Mouse (Mus musculus): ENCODE measurements at regions not wholly inside any gene's neighbourhood (a gene's known extent, or its start where the extent isn't known, plus 50 kb on each side); places are given as distances from the start of the nearest gene placed in this dataset.

- H3K4me2 ChIP-seq (ENCODE audit: low read depth, low read length) = peak overlapping the region; percentile 30
- ATAC-seq (ENCODE audit: insufficient read depth, low FRiP score) = peak; percentile 80
- peak overlapping the region; percentile 23 for H3K4me3 ChIP-seq (replicated peaks; ENCODE audit: low read length)
- no peaks in the 10 kb centered on the region for H3K36me3 ChIP-seq (ENCODE audit: control insufficient read depth, insufficient read depth, low read length)
- H3K4me1 ChIP-seq (ENCODE audit: control insufficient read depth, insufficient read depth, low read length) = 0 out of 2 replicates have a peak, but pooled peaks cover 6% of the 10 kb centered on the region
- H3K9ac ChIP-seq (ENCODE audit: low read length) = no peak overlapping the region
- H3K27me3 ChIP-seq (ENCODE audit: control insufficient read depth, insufficient read depth, low read length) = no peaks in the 10 kb centered on the region
- no peak overlapping the region for H3K27ac ChIP-seq (ENCODE audit: low read length)
- H3K9me3 ChIP-seq (replicated peaks; ENCODE audit: control insufficient read depth, low read length) = no peaks in the 10 kb centered on the region
- WGBS = 29% methylated on average over 18 of the region's 18 CpGs
Observed at GRCm38 (mm10) chr7:138538048-138538831, 140.7 kb upstream of the Tcerg1l start.

- no peak overlapping the region for H3K4me2 ChIP-seq (ENCODE audit: low read depth, low read length)
- 92% methylated on average over 2 of the region's 2 CpGs for WGBS
- no peaks in the 10 kb centered on the region for H3K36me3 ChIP-seq (ENCODE audit: control insufficient read depth, insufficient read depth, low read length)
- H3K9me3 ChIP-seq (replicated peaks; ENCODE audit: control insufficient read depth, low read length) = no peaks in the 10 kb centered on the region
- ATAC-seq (ENCODE audit: insufficient read depth, low FRiP score) = no peak
- H3K27ac ChIP-seq (ENCODE audit: low read length) = no peak overlapping the region
- H3K9ac ChIP-seq (ENCODE audit: low read length) = no peak overlapping the region
- H3K4me1 ChIP-seq (ENCODE audit: control insufficient read depth, insufficient read depth, low read length) = no peaks in the 10 kb centered on the region
- H3K4me3 ChIP-seq (replicated peaks; ENCODE audit: low read length) = no peak overlapping the region
- no peaks in the 10 kb centered on the region for H3K27me3 ChIP-seq (ENCODE audit: control insufficient read depth, insufficient read depth, low read length)
Observed at GRCm38 (mm10) chr7:138526143-138526542, 128.6 kb upstream of the Tcerg1l start.

- H3K36me3 ChIP-seq (ENCODE audit: control insufficient read depth, insufficient read depth, low read length) = no peaks in the 10 kb centered on the region
- no peak overlapping the region for H3K4me3 ChIP-seq (replicated peaks; ENCODE audit: low read length)
- no peak for ATAC-seq (ENCODE audit: insufficient read depth, low FRiP score)
Observed at GRCm38 (mm10) chr7:138524936-138525335, 127.4 kb upstream of the Tcerg1l start.

GRCm38 (mm10) chr7:138514171-138514570, 116.6 kb upstream of the Tcerg1l start:
- H3K4me2 ChIP-seq (ENCODE audit: low read depth, low read length) = no peak overlapping the region
- H3K4me1 ChIP-seq (ENCODE audit: control insufficient read depth, insufficient read depth, low read length) = no peaks in the 10 kb centered on the region

More at GRCm38 (mm10) chr7:138524936-138525335, 127.4 kb upstream of the Tcerg1l start:
- H3K9ac ChIP-seq (ENCODE audit: low read length) = no peak overlapping the region
- no peaks in the 10 kb centered on the region for H3K27me3 ChIP-seq (ENCODE audit: control insufficient read depth, insufficient read depth, low read length)
- H3K27ac ChIP-seq (ENCODE audit: low read length) = no peak overlapping the region
- WGBS = 82% methylated on average over 3 of the region's 3 CpGs
- no peaks in the 10 kb centered on the region for H3K9me3 ChIP-seq (replicated peaks; ENCODE audit: control insufficient read depth, low read length)
- H3K4me1 ChIP-seq (ENCODE audit: control insufficient read depth, insufficient read depth, low read length) = no peaks in the 10 kb centered on the region
- H3K4me2 ChIP-seq (ENCODE audit: low read depth, low read length) = no peak overlapping the region

GRCm38 (mm10) chr7:138505205-138505604, 107.7 kb upstream of the Tcerg1l start:
- Histone ChIP-seq H3K4me3 (replicated peaks; ENCODE audit: low read length) (no peak overlapping the region), H3K4me2 (ENCODE audit: low read depth, low read length) (no peak overlapping the region), H3K36me3 (ENCODE audit: control insufficient read depth, insufficient read depth, low read length) (no peaks in the 10 kb centered on the region), H3K4me1 (ENCODE audit: control insufficient read depth, insufficient read depth, low read length) (no peaks in the 10 kb centered on the region), H3K27ac (ENCODE audit: low read length) (no peak overlapping the region), H3K27me3 (ENCODE audit: control insufficient read depth, insufficient read depth, low read length) (no peaks in the 10 kb centered on the region), H3K9ac (ENCODE audit: low read length) (no peak overlapping the region), H3K9me3 (replicated peaks; ENCODE audit: control insufficient read depth, low read length) (no peaks in the 10 kb centered on the region)
- ATAC-seq (ENCODE audit: insufficient read depth, low FRiP score) = no peak
- whole genome bisulfite sequencing = 96% methylated on average over 2 of the region's 2 CpGs

More at GRCm38 (mm10) chr7:138514171-138514570, 116.6 kb upstream of the Tcerg1l start:
- Histone ChIP-seq H3K9ac (ENCODE audit: low read length) (no peak overlapping the region), H3K27ac (ENCODE audit: low read length) (no peak overlapping the region), H3K27me3 (ENCODE audit: control insufficient read depth, insufficient read depth, low read length) (no peaks in the 10 kb centered on the region), H3K36me3 (ENCODE audit: control insufficient read depth, insufficient read depth, low read length) (no peaks in the 10 kb centered on the region), H3K9me3 (replicated peaks; ENCODE audit: control insufficient read depth, low read length) (no peaks in the 10 kb centered on the region), H3K4me3 (replicated peaks; ENCODE audit: low read length) (no peak overlapping the region)
- ATAC-seq (ENCODE audit: insufficient read depth, low FRiP score) = no peak
- WGBS = 77% methylated on average over 2 of the region's 2 CpGs

GRCm38 (mm10) chr7:138503986-138504385, 106.5 kb upstream of the Tcerg1l start:
- Histone ChIP-seq H3K4me1 (ENCODE audit: control insufficient read depth, insufficient read depth, low read length) (no peaks in the 10 kb centered on the region), H3K9ac (ENCODE audit: low read length) (no peak overlapping the region), H3K27ac (ENCODE audit: low read length) (no peak overlapping the region), H3K4me3 (replicated peaks; ENCODE audit: low read length) (no peak overlapping the region), H3K27me3 (ENCODE audit: control insufficient read depth, insufficient read depth, low read length) (no peaks in the 10 kb centered on the region), H3K4me2 (ENCODE audit: low read depth, low read length) (no peak overlapping the region), H3K36me3 (ENCODE audit: control insufficient read depth, insufficient read depth, low read length) (no peaks in the 10 kb centered on the region), H3K9me3 (replicated peaks; ENCODE audit: control insufficient read depth, low read length) (no peaks in the 10 kb centered on the region)
- no peak for ATAC-seq (ENCODE audit: insufficient read depth, low FRiP score)
- 45% methylated on average over 3 of the region's 3 CpGs for WGBS

- peak; percentile 37; the same call in 1 of the 2 replicates for ATAC-seq (ENCODE audit: insufficient read depth, low FRiP score)
- H3K4me2 ChIP-seq (ENCODE audit: low read depth, low read length) = no peak overlapping the region
- H3K36me3 ChIP-seq (ENCODE audit: control insufficient read depth, insufficient read depth, low read length) = no peaks in the 10 kb centered on the region
- H3K27me3 ChIP-seq (ENCODE audit: control insufficient read depth, insufficient read depth, low read length) = no peaks in the 10 kb centered on the region
- H3K9me3 ChIP-seq (replicated peaks; ENCODE audit: control insufficient read depth, low read length) = no peaks in the 10 kb centered on the region
- H3K27ac ChIP-seq (ENCODE audit: low read length) = no peak overlapping the region
- H3K9ac ChIP-seq (ENCODE audit: low read length) = no peak overlapping the region
- WGBS = 55% methylated on average over 3 of the region's 3 CpGs
- H3K4me1 ChIP-seq (ENCODE audit: control insufficient read depth, insufficient read depth, low read length) = no peaks in the 10 kb centered on the region
- H3K4me3 ChIP-seq (replicated peaks; ENCODE audit: low read length) = no peak overlapping the region
Observed at GRCm38 (mm10) chr7:138503016-138503415, 105.5 kb upstream of the Tcerg1l start.

GRCm38 (mm10) chr7:138501347-138502014, 104.0 kb upstream of the Tcerg1l start:
- 72% methylated on average over 14 of the region's 14 CpGs for WGBS
- Histone ChIP-seq H3K36me3 (ENCODE audit: control insufficient read depth, insufficient read depth, low read length) (no peaks in the 10 kb centered on the region), H3K4me1 (ENCODE audit: control insufficient read depth, insufficient read depth, low read length) (no peaks in the 10 kb centered on the region)

GRCm38 (mm10) chr7:138497771-138498170, 100.2 kb upstream of the Tcerg1l start:
- Histone ChIP-seq H3K36me3 (ENCODE audit: control insufficient read depth, insufficient read depth, low read length) (no peaks in the 10 kb centered on the region), H3K4me2 (ENCODE audit: low read depth, low read length) (no peak overlapping the region), H3K27me3 (ENCODE audit: control insufficient read depth, insufficient read depth, low read length) (no peaks in the 10 kb centered on the region), H3K9me3 (replicated peaks; ENCODE audit: control insufficient read depth, low read length) (no peaks in the 10 kb centered on the region), H3K27ac (ENCODE audit: low read length) (no peak overlapping the region), H3K4me1 (ENCODE audit: control insufficient read depth, insufficient read depth, low read length) (no peaks in the 10 kb centered on the region), H3K4me3 (replicated peaks; ENCODE audit: low read length) (no peak overlapping the region), H3K9ac (ENCODE audit: low read length) (no peak overlapping the region)
- no peak for ATAC-seq (ENCODE audit: insufficient read depth, low FRiP score)
- 65% methylated on average over 2 of the region's 2 CpGs for WGBS

More at GRCm38 (mm10) chr7:138501347-138502014, 104.0 kb upstream of the Tcerg1l start:
- Histone ChIP-seq H3K4me3 (replicated peaks; ENCODE audit: low read length) (no peak overlapping the region), H3K27ac (ENCODE audit: low read length) (no peak overlapping the region), H3K4me2 (ENCODE audit: low read depth, low read length) (no peak overlapping the region), H3K9ac (ENCODE audit: low read length) (no peak overlapping the region), H3K9me3 (replicated peaks; ENCODE audit: control insufficient read depth, low read length) (no peaks in the 10 kb centered on the region), H3K27me3 (ENCODE audit: control insufficient read depth, insufficient read depth, low read length) (no peaks in the 10 kb centered on the region)
- ATAC-seq (ENCODE audit: insufficient read depth, low FRiP score) = no peak
